Mouse (Mus musculus): Measurements from ENCODE around the gene Pfkm. TPM values are rescaled to one million over a fixed set of nuclear protein-coding genes. Genes with fewer than 3 reads are reported as not detected.

The Pfkm gene
- polyA plus RNA-seq, 1 experiment from 2014 or later: 31.7 TPM

GRCm38 (mm10) chr15:98170917-98171316, 78.5 kb downstream of the Pfkm start:
- ATAC-seq: no peak
- Histone ChIP-seq H3K27me3 (replicated peaks; ENCODE audit: control insufficient read depth, insufficient read depth, low read length) (peaks cover 52% of the 10 kb centered on the region), H3K27ac (ENCODE audit: low read length) (no peak overlapping the region), H3K4me2 (ENCODE audit: low read depth, low read length) (no peak overlapping the region), H3K9me3 (ENCODE audit: control insufficient read depth, low read length) (no peaks in the 10 kb centered on the region), H3K4me1 (ENCODE audit: control insufficient read depth, insufficient read depth, low read length) (peaks cover 9% of the 10 kb centered on the region), H3K9ac (ENCODE audit: low read depth, low read length) (no peak overlapping the region), H3K36me3 (ENCODE audit: control insufficient read depth, insufficient read depth, low read length) (no peaks in the 10 kb centered on the region), H3K4me3 (ENCODE audit: low read length) (no peak overlapping the region)
- 66% methylated on average over 9 of the region's 9 CpGs for WGBS

- Histone ChIP-seq H3K27me3 (replicated peaks; ENCODE audit: control insufficient read depth, insufficient read depth, low read length) (peaks cover 44% of the 10 kb centered on the region), H3K9ac (ENCODE audit: low read depth, low read length) (no peak overlapping the region), H3K4me2 (ENCODE audit: low read depth, low read length) (no peak overlapping the region), H3K9me3 (ENCODE audit: control insufficient read depth, low read length) (no peaks in the 10 kb centered on the region), H3K27ac (ENCODE audit: low read length) (no peak overlapping the region), H3K36me3 (ENCODE audit: control insufficient read depth, insufficient read depth, low read length) (no peaks in the 10 kb centered on the region), H3K4me3 (ENCODE audit: low read length) (no peak overlapping the region), H3K4me1 (ENCODE audit: control insufficient read depth, insufficient read depth, low read length) (peaks cover 9% of the 10 kb centered on the region)
- peak; percentile 69; the same call in 1 of the 2 replicates for ATAC-seq
- WGBS: 64% methylated on average over 5 of the region's 5 CpGs
These were observed 79.7 kb downstream of the Pfkm start for GRCm38 (mm10) chr15:98172113-98172512.

- Histone ChIP-seq H3K27ac (ENCODE audit: low read length) (no peak overlapping the region), H3K4me3 (ENCODE audit: low read length) (no peak overlapping the region), H3K4me1 (ENCODE audit: control insufficient read depth, insufficient read depth, low read length) (no peaks in the 10 kb centered on the region), H3K9ac (ENCODE audit: low read depth, low read length) (no peak overlapping the region), H3K27me3 (replicated peaks; ENCODE audit: control insufficient read depth, insufficient read depth, low read length) (peaks cover 26% of the 10 kb centered on the region), H3K4me2 (ENCODE audit: low read depth, low read length) (no peak overlapping the region), H3K9me3 (ENCODE audit: control insufficient read depth, low read length) (no peaks in the 10 kb centered on the region), H3K36me3 (ENCODE audit: control insufficient read depth, insufficient read depth, low read length) (no peaks in the 10 kb centered on the region)
- WGBS: 41% methylated on average over 8 of the region's 8 CpGs
- no peak for ATAC-seq
These were observed 81.4 kb downstream of the Pfkm start for GRCm38 (mm10) chr15:98173821-98174220.

GRCm38 (mm10) chr15:98177320-98177719, 84.9 kb downstream of the Pfkm start:
- Histone ChIP-seq H3K4me1 (ENCODE audit: control insufficient read depth, insufficient read depth, low read length) (peaks cover 4% of the 10 kb centered on the region; the same call in 1 of the 2 replicates), H3K36me3 (ENCODE audit: control insufficient read depth, insufficient read depth, low read length) (no peaks in the 10 kb centered on the region), H3K4me3 (ENCODE audit: low read length) (no peak overlapping the region), H3K9me3 (ENCODE audit: control insufficient read depth, low read length) (no peaks in the 10 kb centered on the region), H3K9ac (ENCODE audit: low read depth, low read length) (no peak overlapping the region), H3K4me2 (ENCODE audit: low read depth, low read length) (no peak overlapping the region), H3K27ac (ENCODE audit: low read length) (no peak overlapping the region), H3K27me3 (replicated peaks; ENCODE audit: control insufficient read depth, insufficient read depth, low read length) (no peaks in the 10 kb centered on the region; the same call in 1 of the 2 replicates)
- 59% methylated on average over 3 of the region's 3 CpGs for WGBS
- no peak for ATAC-seq

GRCm38 (mm10) chr15:98180567-98181131, 88.3 kb downstream of the Pfkm start:
- H3K27me3 ChIP-seq (replicated peaks; ENCODE audit: control insufficient read depth, insufficient read depth, low read length): no peaks in the 10 kb centered on the region; the same call in 1 of the 2 replicates
- H3K36me3 ChIP-seq (ENCODE audit: control insufficient read depth, insufficient read depth, low read length): no peaks in the 10 kb centered on the region
- no peak for ATAC-seq
- H3K9ac ChIP-seq (ENCODE audit: low read depth, low read length): peak overlapping the region; percentile 34
- peak overlapping the region; percentile 53 for H3K4me3 ChIP-seq (ENCODE audit: low read length)
- peak overlapping the region; percentile 55 for H3K4me2 ChIP-seq (ENCODE audit: low read depth, low read length)
- peaks cover 4% of the 10 kb centered on the region; the same call in 1 of the 2 replicates for H3K4me1 ChIP-seq (ENCODE audit: control insufficient read depth, insufficient read depth, low read length)
- WGBS: 6% methylated on average over 26 of the region's 26 CpGs
- no peaks in the 10 kb centered on the region for H3K9me3 ChIP-seq (ENCODE audit: control insufficient read depth, low read length)
- 0 out of 2 replicates have a peak overlapping the region, but pooled peaks have one; percentile 29 for H3K27ac ChIP-seq (ENCODE audit: low read length)

GRCm38 (mm10) chr15:98181132-98181711, 88.8 kb downstream of the Pfkm start:
- under 1% methylated on average over 30 of the region's 30 CpGs for WGBS
- peak overlapping the region; percentile 34 for H3K9ac ChIP-seq (ENCODE audit: low read depth, low read length)
- peak; percentile 99 for ATAC-seq
- H3K4me2 ChIP-seq (ENCODE audit: low read depth, low read length): peak overlapping the region; percentile 55
- peaks cover 4% of the 10 kb centered on the region; the same call in 1 of the 2 replicates for H3K4me1 ChIP-seq (ENCODE audit: control insufficient read depth, insufficient read depth, low read length)
- 0 out of 2 replicates have a peak overlapping the region, but pooled peaks have one; percentile 29 for H3K27ac ChIP-seq (ENCODE audit: low read length)
- no peaks in the 10 kb centered on the region for H3K36me3 ChIP-seq (ENCODE audit: control insufficient read depth, insufficient read depth, low read length)
- no peaks in the 10 kb centered on the region for H3K9me3 ChIP-seq (ENCODE audit: control insufficient read depth, low read length)
- H3K4me3 ChIP-seq (ENCODE audit: low read length): peak overlapping the region; percentile 53
- H3K27me3 ChIP-seq (replicated peaks; ENCODE audit: control insufficient read depth, insufficient read depth, low read length): no peaks in the 10 kb centered on the region; the same call in 1 of the 2 replicates

Other genes starting within 250 kb of the Pfkm start
- 15.8 and 18.2 TPM in 2 replicates for gene Hdac7, start 248.1 kb upstream of the Pfkm start, polyA plus RNA-seq (2015; fragmentation: Nextera tagmentation; extraction: Ambion mirVana)
- 2.4 TPM in 2 replicates for gene Vdr, start 182.0 kb upstream of the Pfkm start, polyA plus RNA-seq (2015; fragmentation: Nextera tagmentation; extraction: Ambion mirVana)
- 47.5 and 51.6 TPM in 2 replicates for gene Tmem106c, start 128.4 kb upstream of the Pfkm start, polyA plus RNA-seq (2015; fragmentation: Nextera tagmentation; extraction: Ambion mirVana)
- gene Col2a1, start 87.9 kb upstream of the Pfkm start, polyA plus RNA-seq (2015; fragmentation: Nextera tagmentation; extraction: Ambion mirVana): 0.33 and 0.53 TPM in 2 replicates
- 18.0 and 20.2 TPM in 2 replicates for gene Senp1, start 1.2 kb downstream of the Pfkm start, polyA plus RNA-seq (2015; fragmentation: Nextera tagmentation; extraction: Ambion mirVana)
- gene Asb8, start 73.0 kb downstream of the Pfkm start, polyA plus RNA-seq (2015; fragmentation: Nextera tagmentation; extraction: Ambion mirVana): 52.7 and 54.9 TPM in 2 replicates
- 1.4 and 1.7 TPM in 2 replicates for gene Ccdc184, start 74.6 kb downstream of the Pfkm start, polyA plus RNA-seq (2015; fragmentation: Nextera tagmentation; extraction: Ambion mirVana)
- gene Olfr288, start 103.0 kb downstream of the Pfkm start, polyA plus RNA-seq (2015; fragmentation: Nextera tagmentation; extraction: Ambion mirVana): not detected in 2 replicates
- gene Gm44579, start 128.4 kb downstream of the Pfkm start, polyA plus RNA-seq (2015; fragmentation: Nextera tagmentation; extraction: Ambion mirVana): not detected in 2 replicates
- not detected in 2 replicates for gene Olfr287, start 128.5 kb downstream of the Pfkm start, polyA plus RNA-seq (2015; fragmentation: Nextera tagmentation; extraction: Ambion mirVana)
- gene Olfr286, start 141.9 kb downstream of the Pfkm start, polyA plus RNA-seq (2015; fragmentation: Nextera tagmentation; extraction: Ambion mirVana): not detected in 2 replicates
- not detected in 2 replicates for gene H1fnt, start 164.7 kb downstream of the Pfkm start, polyA plus RNA-seq (2015; fragmentation: Nextera tagmentation; extraction: Ambion mirVana)
- 0.39 and 0.42 TPM in 2 replicates for gene Zfp641, start 203.6 kb downstream of the Pfkm start, polyA plus RNA-seq (2015; fragmentation: Nextera tagmentation; extraction: Ambion mirVana)
- not detected in 2 replicates for gene Olfr285, start 224.8 kb downstream of the Pfkm start, polyA plus RNA-seq (2015; fragmentation: Nextera tagmentation; extraction: Ambion mirVana)
- not detected in 2 replicates for gene Olfr284, start 248.4 kb downstream of the Pfkm start, polyA plus RNA-seq (2015; fragmentation: Nextera tagmentation; extraction: Ambion mirVana)